Mouse (Mus musculus) kidney, embryonic 16.5 days (tissue): ENCODE measurements at regions not wholly inside any gene's neighbourhood (a gene's known extent, or its start where the extent isn't known, plus 50 kb on each side); places are given as distances from the start of the nearest gene placed in this dataset.

Experiments used
- ATAC-seq: fragments of 200-750 bp; cut with Nextera tagmentation; 2 replicates; pipeline ENCODE4 v1.8.0; 2017; ENCODE audit warnings: moderate TSS enrichment; ENCODE audit not compliant: low FRiP score, low TSS enrichment
- H3K27ac ChIP-seq: fragments of 300-500 bp; sonication (generic); 2 replicates; pipeline ENCODE4 v1.5.1; 2014; ENCODE audit warnings: low read length
- H3K27me3 ChIP-seq: fragments of 300-500 bp; sonication (generic); 2 replicates; pipeline ENCODE4 v1.6.1; 2014; ENCODE audit warnings: low read length, control low read depth, mixed read lengths; ENCODE audit not compliant: insufficient read depth
- H3K36me3 ChIP-seq: fragments of 300-500 bp; sonication (generic); 2 replicates; pipeline ENCODE4 v1.6.1; 2014; ENCODE audit warnings: low read length, control low read depth, mixed read lengths; ENCODE audit not compliant: insufficient read depth
- H3K4me1 ChIP-seq: fragments of 300-500 bp; sonication (generic); 2 replicates; pipeline ENCODE4 v1.6.1; 2014; ENCODE audit warnings: low read length, control low read depth, mixed read lengths; ENCODE audit not compliant: insufficient read depth
- H3K4me2 ChIP-seq: fragments of 300-500 bp; sonication (generic); replicated peaks from 2 replicates; pipeline ENCODE4 v1.6.1; 2014; ENCODE audit warnings: low read depth, low read length
- H3K4me3 ChIP-seq: fragments of 300-500 bp; sonication (generic); 2 replicates; pipeline ENCODE4 v1.5.1; 2014; ENCODE audit warnings: mild to moderate bottlenecking, low read length
- H3K9ac ChIP-seq: fragments of 300-500 bp; sonication (generic); replicated peaks from 2 replicates; pipeline ENCODE4 v1.6.1; 2014; ENCODE audit warnings: low read length
- H3K9me3 ChIP-seq: fragments of 300-500 bp; sonication (generic); 2 replicates; pipeline ENCODE4 v1.6.1; 2016; ENCODE audit warnings: low read length, control low read depth
- WGBS: fragments of 180-500 bp; shearing (Covaris S2); extraction: QIAGEN DNeasy Blood & Tissue Kit; methylation state at CpG from one replicate; pipeline ENCODE4 v1.1.7; 2014; 5-methylcytosine and 5-hydroxymethylcytosine counted together

DNA sequence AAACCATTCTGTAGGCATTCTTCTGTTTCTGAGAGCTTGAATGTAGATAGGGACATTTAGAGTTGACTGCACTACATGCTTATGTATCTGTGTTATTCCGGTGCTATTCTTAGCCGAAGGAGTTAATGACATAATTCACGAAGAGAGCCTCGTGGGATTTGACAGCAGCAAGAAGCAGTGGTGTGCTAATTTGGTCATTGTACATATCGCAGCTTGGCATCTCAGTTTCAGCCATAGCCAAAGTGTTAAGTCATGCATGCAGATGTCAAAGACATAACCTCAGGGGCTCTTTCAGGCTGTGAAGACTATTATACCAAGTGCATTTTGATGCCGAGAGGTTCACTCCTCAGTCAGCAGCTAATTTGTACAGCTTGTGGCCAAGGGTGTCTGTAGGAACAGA, 125.1 kb upstream of the Itga1 start:
- no peak overlapping the region for H3K27ac ChIP-seq
- no peak overlapping the region for H3K9ac ChIP-seq
- 47% methylated on average over 6 of the region's 6 CpGs for WGBS
- no peaks in the 10 kb centered on the region for H3K36me3 ChIP-seq
- no peaks in the 10 kb centered on the region for H3K27me3 ChIP-seq
- no peaks in the 10 kb centered on the region for H3K4me1 ChIP-seq
- H3K9me3 ChIP-seq: no peaks in the 10 kb centered on the region
- ATAC-seq: no peak
- no peak overlapping the region for H3K4me2 ChIP-seq
- no peak overlapping the region for H3K4me3 ChIP-seq

DNA sequence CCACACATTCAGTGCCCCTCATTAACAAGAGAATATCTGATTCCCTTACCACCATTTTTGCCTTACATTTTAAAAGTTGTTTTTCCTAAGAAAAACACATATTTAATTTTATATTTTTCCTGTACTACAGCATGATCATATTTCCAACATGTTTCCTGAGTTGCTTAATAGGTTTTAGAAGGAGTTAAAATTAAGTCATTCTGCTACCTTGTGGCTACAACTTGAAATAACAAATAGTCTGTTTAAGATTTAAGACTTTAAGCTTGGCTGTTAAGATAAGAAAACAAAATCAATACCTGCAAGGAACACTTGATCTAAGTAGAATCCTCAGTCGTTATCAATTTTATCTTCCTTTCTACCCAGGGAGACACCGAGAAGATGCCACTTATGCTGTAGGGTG, 117.9 kb upstream of the Itga1 start:
- Histone ChIP-seq H3K9me3 (no peaks in the 10 kb centered on the region), H3K27ac (no peak overlapping the region), H3K36me3 (no peaks in the 10 kb centered on the region), H3K4me3 (no peak overlapping the region), H3K4me2 (no peak overlapping the region), H3K27me3 (no peaks in the 10 kb centered on the region), H3K9ac (no peak overlapping the region), H3K4me1 (no peaks in the 10 kb centered on the region)
- ATAC-seq: no peak
- WGBS: 14% methylated on average over 2 of the region's 2 CpGs

GRCm38 (mm10) chr13:115211285-115211684, 109.5 kb upstream of the Itga1 start:
- H3K9ac ChIP-seq: no peak overlapping the region
- no peaks in the 10 kb centered on the region for H3K36me3 ChIP-seq
- H3K27ac ChIP-seq: no peak overlapping the region
- no peak for ATAC-seq
- no peaks in the 10 kb centered on the region for H3K27me3 ChIP-seq
- no peak overlapping the region for H3K4me2 ChIP-seq
- H3K4me1 ChIP-seq: peaks cover 4% of the 10 kb centered on the region; the same call in 1 of the 2 replicates
- no peak overlapping the region for H3K4me3 ChIP-seq
- no peaks in the 10 kb centered on the region for H3K9me3 ChIP-seq
- 61% methylated on average over 3 of the region's 3 CpGs for WGBS

DNA sequence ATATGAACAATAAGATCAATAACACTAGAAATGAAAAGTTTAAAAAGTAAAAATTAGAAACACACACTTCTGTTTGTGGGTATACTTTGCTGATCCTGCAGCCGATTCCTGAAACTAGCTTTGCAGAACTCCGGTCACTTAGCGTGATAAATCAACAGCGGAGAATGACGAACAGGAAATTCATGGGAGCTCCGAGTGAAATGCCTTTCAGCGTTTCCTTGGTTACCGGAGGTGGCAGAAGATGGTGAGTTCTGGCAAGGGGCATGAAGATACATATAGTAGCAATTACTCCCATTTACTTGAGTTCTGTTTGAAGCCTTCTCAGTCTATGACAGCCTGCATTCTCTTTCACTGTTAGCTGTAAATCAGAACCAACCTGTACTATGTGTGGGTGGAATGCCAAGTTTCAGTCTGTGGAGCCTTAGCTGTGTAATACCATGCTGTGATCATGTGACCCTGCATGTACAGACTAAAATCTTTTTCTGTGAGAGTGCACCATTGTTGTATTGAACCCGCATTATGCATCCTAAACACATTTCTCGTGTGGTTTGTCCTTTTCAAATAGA, 109.0 kb upstream of the Itga1 start:
- ATAC-seq: no peak
- no peaks in the 10 kb centered on the region for H3K9me3 ChIP-seq
- H3K9ac ChIP-seq: no peak overlapping the region
- no peaks in the 10 kb centered on the region for H3K36me3 ChIP-seq
- H3K27me3 ChIP-seq: no peaks in the 10 kb centered on the region
- peaks cover 4% of the 10 kb centered on the region; the same call in 1 of the 2 replicates for H3K4me1 ChIP-seq
- no peak overlapping the region for H3K4me3 ChIP-seq
- no peak overlapping the region; the same call in 1 of the 2 replicates for H3K4me2 ChIP-seq
- H3K27ac ChIP-seq: no peak overlapping the region
- 50% methylated on average over 10 of the region's 10 CpGs for WGBS

- no peak overlapping the region for H3K9ac ChIP-seq
- no peak overlapping the region for H3K27ac ChIP-seq
- ATAC-seq: no peak
- no peak overlapping the region for H3K4me3 ChIP-seq
- H3K36me3 ChIP-seq: no peaks in the 10 kb centered on the region
- H3K9me3 ChIP-seq: no peaks in the 10 kb centered on the region
- H3K4me1 ChIP-seq: peaks cover 4% of the 10 kb centered on the region; the same call in 1 of the 2 replicates
- H3K4me2 ChIP-seq: no peak overlapping the region
- 93% methylated on average over 3 of the region's 3 CpGs for WGBS
- H3K27me3 ChIP-seq: no peaks in the 10 kb centered on the region
Observed at GRCm38 (mm10) chr13:115209402-115210192, 107.8 kb upstream of the Itga1 start.

GRCm38 (mm10) chr13:115206723-115207122, 105.0 kb upstream of the Itga1 start:
- Histone ChIP-seq H3K4me2 (no peak overlapping the region), H3K4me3 (no peak overlapping the region), H3K27ac (no peak overlapping the region), H3K36me3 (no peaks in the 10 kb centered on the region), H3K9ac (no peak overlapping the region), H3K27me3 (no peaks in the 10 kb centered on the region), H3K9me3 (no peaks in the 10 kb centered on the region), H3K4me1 (peaks cover 4% of the 10 kb centered on the region; the same call in 1 of the 2 replicates)
- ATAC-seq: no peak
- WGBS: 76% methylated on average over 7 of the region's 7 CpGs

GRCm38 (mm10) chr13:115199166-115199565, 97.4 kb upstream of the Itga1 start:
- H3K4me3 ChIP-seq: no peak overlapping the region
- H3K27me3 ChIP-seq: no peaks in the 10 kb centered on the region
- H3K4me2 ChIP-seq: no peak overlapping the region
- WGBS: 15% methylated on average over 3 of the region's 3 CpGs
- no peaks in the 10 kb centered on the region for H3K9me3 ChIP-seq
- no peaks in the 10 kb centered on the region for H3K36me3 ChIP-seq
- H3K27ac ChIP-seq: peak overlapping the region; percentile 48; the same call in 1 of the 2 replicates
- no peak overlapping the region for H3K9ac ChIP-seq
- H3K4me1 ChIP-seq: peaks cover 7% of the 10 kb centered on the region; the same call in 1 of the 2 replicates
- peak; percentile 89 for ATAC-seq

DNA sequence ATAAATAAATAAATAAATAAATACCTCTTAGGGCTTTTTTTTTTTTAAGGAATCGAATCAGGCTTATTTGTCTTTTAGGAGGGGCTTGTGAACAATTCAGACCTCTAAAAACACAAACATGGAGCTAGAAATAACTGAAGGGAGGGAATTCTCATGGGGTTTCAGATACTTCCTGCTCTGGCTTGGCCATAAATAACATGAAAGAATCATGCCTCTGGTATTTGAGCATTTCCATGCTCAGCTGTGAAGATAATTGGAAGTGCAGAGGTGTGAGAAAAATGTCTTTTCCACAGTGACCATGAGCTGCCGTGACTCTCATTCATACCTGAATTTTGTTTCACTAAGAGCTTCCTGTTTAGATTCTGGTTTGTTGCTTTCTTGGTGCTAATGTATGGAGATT, 86.3 kb upstream of the Itga1 start:
- no peaks in the 10 kb centered on the region for H3K36me3 ChIP-seq
- no peak for ATAC-seq
- H3K27me3 ChIP-seq: no peaks in the 10 kb centered on the region
- WGBS: 46% methylated on average over 2 of the region's 2 CpGs
- 0 out of 2 replicates have a peak, but pooled peaks cover 8% of the 10 kb centered on the region for H3K4me1 ChIP-seq
- no peak overlapping the region for H3K4me2 ChIP-seq
- no peak overlapping the region for H3K27ac ChIP-seq
- no peak overlapping the region for H3K4me3 ChIP-seq
- no peak overlapping the region for H3K9ac ChIP-seq
- no peaks in the 10 kb centered on the region for H3K9me3 ChIP-seq

- 81% methylated on average over 3 of the region's 3 CpGs for WGBS
Observed at GRCm38 (mm10) chr13:115187356-115187755, 85.6 kb upstream of the Itga1 start.

More at GRCm38 (mm10) chr13:115187356-115187755, 85.6 kb upstream of the Itga1 start:
- Histone ChIP-seq H3K9me3 (no peaks in the 10 kb centered on the region), H3K27me3 (no peaks in the 10 kb centered on the region), H3K4me2 (no peak overlapping the region), H3K27ac (no peak overlapping the region), H3K4me3 (no peak overlapping the region), H3K9ac (no peak overlapping the region), H3K4me1 (0 out of 2 replicates have a peak, but pooled peaks cover 8% of the 10 kb centered on the region), H3K36me3 (no peaks in the 10 kb centered on the region)
- ATAC-seq: no peak
